Mouse (Mus musculus): ENCODE measurements around the gene Fbxw11. TPM values are rescaled to one million over a fixed set of nuclear protein-coding genes. Genes with fewer than 3 reads are reported as not detected.

Gene Fbxw11
- polyA plus RNA-seq, 1 experiment from 2014 or later = 61.1 TPM

GRCm38 (mm10) chr11:32627900-32628299 is 14.6 kb upstream of the Fbxw11 start:
- H3K36me3 ChIP-seq (ENCODE audit: insufficient read depth, low read length) = no peaks in the 10 kb centered on the region
- no peak overlapping the region for H3K4me3 ChIP-seq (replicated peaks; ENCODE audit: low read depth, low read length)
- TF ChIP-seq CTCF (IDR thresholded peaks at IDR 0.05; ENCODE audit: low read depth) = no peak
- no peak overlapping the region for H3K27ac ChIP-seq
- no peaks in the 10 kb centered on the region for H3K9me3 ChIP-seq (replicated peaks; ENCODE audit: low read length)
- no peaks in the 10 kb centered on the region for H3K27me3 ChIP-seq (ENCODE audit: insufficient read depth, low read length)
- no peaks in the 10 kb centered on the region for H3K4me1 ChIP-seq (replicated peaks; ENCODE audit: insufficient read depth, low read length)
- ATAC-seq (replicated peaks; ENCODE audit: low FRiP score, low read depth) (no peak), DNase-seq (ENCODE audit: low spot score) (no peak)
- 79% methylated on average over 6 of the region's 6 CpGs for WGBS
- H3K9ac ChIP-seq (ENCODE audit: low read depth, low read length) = no peak overlapping the region
- H3K4me2 ChIP-seq (ENCODE audit: low read length) = no peak overlapping the region

GRCm38 (mm10) chr11:32629713-32630211 is 12.8 kb upstream of the Fbxw11 start:
- no peak for DNase-seq (ENCODE audit: low spot score)
- no peaks in the 10 kb centered on the region for H3K4me1 ChIP-seq (replicated peaks; ENCODE audit: insufficient read depth, low read length)
- H3K36me3 ChIP-seq (ENCODE audit: insufficient read depth, low read length) = no peaks in the 10 kb centered on the region
- H3K27me3 ChIP-seq (ENCODE audit: insufficient read depth, low read length) = no peaks in the 10 kb centered on the region
- no peak overlapping the region for H3K4me3 ChIP-seq (replicated peaks; ENCODE audit: low read depth, low read length)
- no peak overlapping the region for H3K27ac ChIP-seq
- no peak overlapping the region for H3K9ac ChIP-seq (ENCODE audit: low read depth, low read length)
- H3K9me3 ChIP-seq (replicated peaks; ENCODE audit: low read length) = no peaks in the 10 kb centered on the region
- ATAC-seq (replicated peaks; ENCODE audit: low FRiP score, low read depth) = no peak
- H3K4me2 ChIP-seq (ENCODE audit: low read length) = no peak overlapping the region
- no peak for TF ChIP-seq CTCF (IDR thresholded peaks at IDR 0.05; ENCODE audit: low read depth)
- 64% methylated on average over 4 of the region's 4 CpGs for WGBS

GRCm38 (mm10) chr11:32632671-32633070 is 9.9 kb upstream of the Fbxw11 start:
- no peak for ATAC-seq (replicated peaks; ENCODE audit: low FRiP score, low read depth)
- Histone ChIP-seq H3K27ac (no peak overlapping the region), H3K36me3 (ENCODE audit: insufficient read depth, low read length) (no peaks in the 10 kb centered on the region), H3K4me3 (replicated peaks; ENCODE audit: low read depth, low read length) (no peak overlapping the region), H3K27me3 (ENCODE audit: insufficient read depth, low read length) (no peaks in the 10 kb centered on the region), H3K9ac (ENCODE audit: low read depth, low read length) (no peak overlapping the region), H3K4me2 (ENCODE audit: low read length) (no peak overlapping the region), H3K4me1 (replicated peaks; ENCODE audit: insufficient read depth, low read length) (no peaks in the 10 kb centered on the region), H3K9me3 (replicated peaks; ENCODE audit: low read length) (no peaks in the 10 kb centered on the region)
- DNase-seq (ENCODE audit: low spot score) = no peak
- WGBS = 97% methylated on average over 5 of the region's 5 CpGs
- no peak for TF ChIP-seq CTCF (IDR thresholded peaks at IDR 0.05; ENCODE audit: low read depth)

GRCm38 (mm10) chr11:32633542-32633941 is 9.0 kb upstream of the Fbxw11 start:
- H3K9me3 ChIP-seq (replicated peaks; ENCODE audit: low read length) = no peaks in the 10 kb centered on the region
- no peak overlapping the region for H3K9ac ChIP-seq (ENCODE audit: low read depth, low read length)
- 69% methylated on average over 3 of the region's 3 CpGs for WGBS
- ATAC-seq (replicated peaks; ENCODE audit: low FRiP score, low read depth) (no peak), DNase-seq (ENCODE audit: low spot score) (no peak)
- H3K4me2 ChIP-seq (ENCODE audit: low read length) = no peak overlapping the region
- no peaks in the 10 kb centered on the region for H3K4me1 ChIP-seq (replicated peaks; ENCODE audit: insufficient read depth, low read length)
- TF ChIP-seq CTCF (IDR thresholded peaks at IDR 0.05; ENCODE audit: low read depth) = peak; percentile 29; the same call in 1 of the 2 replicates
- no peak overlapping the region for H3K27ac ChIP-seq
- H3K27me3 ChIP-seq (ENCODE audit: insufficient read depth, low read length) = no peaks in the 10 kb centered on the region
- no peak overlapping the region for H3K4me3 ChIP-seq (replicated peaks; ENCODE audit: low read depth, low read length)
- no peaks in the 10 kb centered on the region for H3K36me3 ChIP-seq (ENCODE audit: insufficient read depth, low read length)

GRCm38 (mm10) chr11:32634143-32634542 is 8.4 kb upstream of the Fbxw11 start:
- H3K4me2 ChIP-seq (ENCODE audit: low read length) = no peak overlapping the region
- ATAC-seq (replicated peaks; ENCODE audit: low FRiP score, low read depth) (no peak), DNase-seq (ENCODE audit: low spot score) (no peak)
- H3K36me3 ChIP-seq (ENCODE audit: insufficient read depth, low read length) = no peaks in the 10 kb centered on the region
- H3K4me1 ChIP-seq (replicated peaks; ENCODE audit: insufficient read depth, low read length) = no peaks in the 10 kb centered on the region
- no peaks in the 10 kb centered on the region for H3K9me3 ChIP-seq (replicated peaks; ENCODE audit: low read length)
- H3K27ac ChIP-seq = no peak overlapping the region
- 68% methylated on average over 2 of the region's 2 CpGs for WGBS
- no peak overlapping the region for H3K4me3 ChIP-seq (replicated peaks; ENCODE audit: low read depth, low read length)
- H3K9ac ChIP-seq (ENCODE audit: low read depth, low read length) = no peak overlapping the region
- no peak for TF ChIP-seq CTCF (IDR thresholded peaks at IDR 0.05; ENCODE audit: low read depth)
- no peaks in the 10 kb centered on the region for H3K27me3 ChIP-seq (ENCODE audit: insufficient read depth, low read length)

GRCm38 (mm10) chr11:32634842-32635241 is 7.7 kb upstream of the Fbxw11 start:
- 56% methylated on average over 2 of the region's 2 CpGs for WGBS
- no peaks in the 10 kb centered on the region for H3K36me3 ChIP-seq (ENCODE audit: insufficient read depth, low read length)
- DNase-seq (ENCODE audit: low spot score) = no peak
- ATAC-seq (replicated peaks; ENCODE audit: low FRiP score, low read depth) = no peak
- no peak overlapping the region for H3K4me2 ChIP-seq (ENCODE audit: low read length)
- no peak overlapping the region for H3K4me3 ChIP-seq (replicated peaks; ENCODE audit: low read depth, low read length)
- H3K27ac ChIP-seq = no peak overlapping the region
- no peaks in the 10 kb centered on the region for H3K4me1 ChIP-seq (replicated peaks; ENCODE audit: insufficient read depth, low read length)
- H3K27me3 ChIP-seq (ENCODE audit: insufficient read depth, low read length) = no peaks in the 10 kb centered on the region
- H3K9ac ChIP-seq (ENCODE audit: low read depth, low read length) = no peak overlapping the region
- no peaks in the 10 kb centered on the region for H3K9me3 ChIP-seq (replicated peaks; ENCODE audit: low read length)
- no peak for TF ChIP-seq CTCF (IDR thresholded peaks at IDR 0.05; ENCODE audit: low read depth)

- whole genome bisulfite sequencing = 83% methylated on average over 4 of the region's 4 CpGs
- Histone ChIP-seq H3K36me3 (ENCODE audit: insufficient read depth, low read length) (no peaks in the 10 kb centered on the region), H3K9me3 (replicated peaks; ENCODE audit: low read length) (no peaks in the 10 kb centered on the region), H3K27me3 (ENCODE audit: insufficient read depth, low read length) (no peaks in the 10 kb centered on the region), H3K4me3 (replicated peaks; ENCODE audit: low read depth, low read length) (no peak overlapping the region), H3K4me2 (ENCODE audit: low read length) (no peak overlapping the region), H3K4me1 (replicated peaks; ENCODE audit: insufficient read depth, low read length) (no peaks in the 10 kb centered on the region), H3K27ac (no peak overlapping the region), H3K9ac (ENCODE audit: low read depth, low read length) (no peak overlapping the region)
- DNase-seq (ENCODE audit: low spot score) = no peak
- TF ChIP-seq CTCF (IDR thresholded peaks at IDR 0.05; ENCODE audit: low read depth) = no peak
- ATAC-seq (replicated peaks; ENCODE audit: low FRiP score, low read depth) = no peak
Observed at GRCm38 (mm10) chr11:32636275-32636674, 6.2 kb upstream of the Fbxw11 start.

Measured in kidney, postnatal 0 days (tissue).